Mouse (Mus musculus) MEL (cell line): ENCODE results near the gene Thsd7a.

ENCODE experiments used
- BHLHE40 ChIP-seq: IDR thresholded peaks from 2 replicates; pipeline ENCODE4 v1.6.1; 2012; ENCODE audit warnings: low read depth, mild to moderate bottlenecking, inconsistent platforms, low read length, improper control_type of control experiment, borderline replicate concordance
- CTCF ChIP-seq, 3 experiments: IDR thresholded peaks in 2 of 3; conservative IDR thresholded peaks in 1 of 3; 2 replicates each; pipeline ENCODE4 v1.5.1; 2011 to 2012; ENCODE audit warnings: low read length in 3 of 3, low read depth in 2 of 3, mild to moderate bottlenecking in 2 of 3, improper control_type of control experiment in 1 of 3, inconsistent platforms in 1 of 3, mixed read lengths in 1 of 3, moderate library complexity in 1 of 3; ENCODE audit not compliant: control insufficient read depth in 1 of 3, insufficient read depth in 1 of 3, poor library complexity in 1 of 3, severe bottlenecking in 1 of 3
- ELF1 ChIP-seq: IDR thresholded peaks from 2 replicates; pipeline ENCODE4 v1.6.1; 2014; ENCODE audit warnings: low read depth, mild to moderate bottlenecking, inconsistent platforms, low read length, improper control_type of control experiment, moderate library complexity
- EP300 ChIP-seq, 2 experiments: IDR thresholded peaks; 2 replicates each; pipeline ENCODE4 v1.6.1; 2011; ENCODE audit warnings: improper control_type of control experiment in 2 of 2, low read length in 2 of 2, low read depth in 1 of 2, mild to moderate bottlenecking in 1 of 2
- ETS1 ChIP-seq: IDR thresholded peaks from 2 replicates; pipeline ENCODE4 v1.6.1; 2012; ENCODE audit warnings: low read depth, mild to moderate bottlenecking, inconsistent platforms, low read length, improper control_type of control experiment, moderate library complexity
- HCFC1 ChIP-seq: IDR thresholded peaks from 2 replicates; pipeline ENCODE4 v1.6.1; 2012; ENCODE audit warnings: low read depth, mild to moderate bottlenecking, inconsistent platforms, low read length, improper control_type of control experiment, moderate library complexity
- MYB ChIP-seq: IDR thresholded peaks from 2 replicates; pipeline ENCODE4 v1.6.1; 2011; ENCODE audit warnings: mild to moderate bottlenecking, low read depth, low read length, improper control_type of control experiment
- NRF1 ChIP-seq: IDR thresholded peaks from 2 replicates; pipeline ENCODE4 v1.6.1; 2014; ENCODE audit warnings: low read depth, mild to moderate bottlenecking, inconsistent platforms, low read length, improper control_type of control experiment, moderate library complexity; ENCODE audit not compliant: poor library complexity, insufficient read depth, severe bottlenecking
- POLR2A ChIP-seq, 2 experiments: IDR thresholded peaks; 2 replicates each; pipeline ENCODE4 v1.6.1; 2011 to 2012; ENCODE audit warnings: low read length in 2 of 2, mild to moderate bottlenecking in 2 of 2, control low read depth in 1 of 2, improper control_type of control experiment in 1 of 2, low read depth in 1 of 2, moderate library complexity in 1 of 2; ENCODE audit not compliant: control insufficient read depth in 1 of 2, insufficient read depth in 1 of 2, poor library complexity in 1 of 2
- TBP ChIP-seq: IDR thresholded peaks from 2 replicates; pipeline ENCODE4 v1.8.0; 2011; ENCODE audit warnings: low read depth, low read length, improper control_type of control experiment
- ZKSCAN1 ChIP-seq: IDR thresholded peaks from 2 replicates; pipeline ENCODE4 v1.6.1; 2012; ENCODE audit warnings: low read depth, mild to moderate bottlenecking, inconsistent platforms, low read length, improper control_type of control experiment, moderate library complexity

DNA sequence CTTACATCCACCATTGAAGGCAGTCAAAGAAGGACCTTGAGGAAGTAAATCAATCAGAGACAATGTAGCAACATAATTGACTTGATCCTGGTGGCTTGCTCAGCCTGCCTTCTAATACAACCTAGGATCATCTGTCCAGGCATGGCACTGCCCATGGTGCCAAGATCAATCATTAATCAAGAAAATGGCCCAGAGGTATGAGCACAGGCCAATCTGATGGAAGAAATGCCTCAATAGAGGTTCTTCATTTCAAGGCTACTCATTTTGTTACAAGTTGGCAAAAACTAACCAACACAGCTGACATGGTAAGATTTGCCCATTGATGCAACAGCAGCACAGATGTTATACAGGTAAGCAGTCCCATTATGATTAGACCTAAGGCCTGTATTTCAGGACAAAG is 309.6 kb downstream of the Thsd7a start:
- TF ChIP-seq EP300 (IDR thresholded peaks at IDR 0.05; ENCODE audit: low read depth in 1 of 2, low read length in 2 of 2) (no peak), POLR2A (IDR thresholded peaks at IDR 0.05; ENCODE audit: control insufficient read depth in 1 of 2, insufficient read depth in 1 of 2, low read depth in 1 of 2, low read length in 2 of 2, poor library complexity in 1 of 2) (no peak), MYB (no peak), CTCF (IDR thresholded peaks at IDR 0.05 in 2 of 3, conservative IDR thresholded peaks at IDR 0.05 in 1 of 3; ENCODE audit: control insufficient read depth in 1 of 3, insufficient read depth in 1 of 3, low read depth in 2 of 3, low read length in 3 of 3, poor library complexity in 1 of 3, severe bottlenecking in 1 of 3) (no peak), BHLHE40 (no peak), ELF1 (no peak), TBP (no peak), NRF1 (no peak), ETS1 (no peak), ZKSCAN1 (no peak), HCFC1 (no peak)
